Mouse (Mus musculus): ENCODE data around the gene Myadml2.

GRCm38 (mm10) chr11:120696568-120696967 is 48.6 kb upstream of the Myadml2 start:
- TF ChIP-seq CTCF (conservative IDR thresholded peaks at IDR 0.05; ENCODE audit: low read length) (peak; percentile 89), NANOG (IDR thresholded peaks at IDR 0.05; ENCODE audit: borderline replicate concordance, low read length) (no peak), POU5F1 (IDR thresholded peaks at IDR 0.05; ENCODE audit: borderline replicate concordance, low read length) (no peak)
